Mouse (Mus musculus) kidney, adult 9 months (tissue): ENCODE measurements around the gene Psmb8.

Experiments used
- DNase-seq: peaks from one replicate; pipeline ENCODE4 v3.0.0; 2022

Gene Psmb8

GRCm38 (mm10) chr17:34194723-34195122 lies 2.8 kb upstream of the Psmb8 start:
- DNase-seq, result no peak

- no peak for DNase-seq
Measured at GRCm38 (mm10) chr17:34196491-34196890, 1.0 kb upstream of the Psmb8 start.

- DNase-seq, result peak; percentile 66
Measured at GRCm38 (mm10) chr17:34197904-34198520, 491 bp downstream of the Psmb8 start.

GRCm38 (mm10) chr17:34198521-34198912 lies 996 bp downstream of the Psmb8 start:
- no peak for DNase-seq

- no peak for DNase-seq
Measured at GRCm38 (mm10) chr17:34199050-34199619, 1.6 kb downstream of the Psmb8 start.

- no peak for DNase-seq
Measured at GRCm38 (mm10) chr17:34200047-34200446, 2.5 kb downstream of the Psmb8 start.

- no peak for DNase-seq
Measured at GRCm38 (mm10) chr17:34200772-34201505, 3.4 kb downstream of the Psmb8 start.

- DNase-seq, result no peak
Measured at GRCm38 (mm10) chr17:34201506-34202055, 4.1 kb downstream of the Psmb8 start.

- DNase-seq, result no peak
Measured at GRCm38 (mm10) chr17:34202760-34203442, 5.4 kb downstream of the Psmb8 start.

- DNase-seq, result no peak
Measured at GRCm38 (mm10) chr17:34203444-34203843, 5.9 kb downstream of the Psmb8 start, which contains the start of gene Tap2. Gene Tap2 (plus strand): TSS chr17:34203527.

GRCm38 (mm10) chr17:34204303-34205010 lies 6.9 kb downstream of the Psmb8 start:
- DNase-seq, result peak; percentile 89

GRCm38 (mm10) chr17:34205021-34205745 lies 7.7 kb downstream of the Psmb8 start:
- DNase-seq, result no peak

GRCm38 (mm10) chr17:34205746-34206176 lies 8.2 kb downstream of the Psmb8 start:
- DNase-seq, result peak; percentile 52

- no peak for DNase-seq
Measured at GRCm38 (mm10) chr17:34206731-34207130, 9.2 kb downstream of the Psmb8 start.

GRCm38 (mm10) chr17:34207456-34207855 lies 9.9 kb downstream of the Psmb8 start:
- DNase-seq, result no peak

GRCm38 (mm10) chr17:34207866-34208265 lies 10.3 kb downstream of the Psmb8 start:
- DNase-seq, result no peak

- no peak for DNase-seq
Measured at GRCm38 (mm10) chr17:34208421-34208820, 10.9 kb downstream of the Psmb8 start.

GRCm38 (mm10) chr17:34209680-34210079 lies 12.2 kb downstream of the Psmb8 start:
- DNase-seq, result no peak

GRCm38 (mm10) chr17:34210599-34210998 lies 13.1 kb downstream of the Psmb8 start:
- DNase-seq, result no peak

GRCm38 (mm10) chr17:34211746-34212365 lies 14.3 kb downstream of the Psmb8 start:
- no peak for DNase-seq

- DNase-seq, result no peak
Measured at GRCm38 (mm10) chr17:34213936-34214335, 16.4 kb downstream of the Psmb8 start.
